Mouse (Mus musculus): ENCODE data around the gene Tmem219. TPM values are rescaled to one million over a fixed set of nuclear protein-coding genes. Genes with fewer than 3 reads are reported as not detected.

The Tmem219 gene
- polyA plus RNA-seq, 1 experiment: 30.7 TPM

- no peak overlapping the region for H3K27ac ChIP-seq (ENCODE audit: insufficient read depth, low read length)
- TF ChIP-seq POLR2A (IDR thresholded peaks at IDR 0.05; ENCODE audit: low read depth, low read length) (no peak), CTCF (IDR thresholded peaks at IDR 0.05; ENCODE audit: borderline replicate concordance, insufficient read depth, low read length) (no peak)
- H3K4me1 ChIP-seq (ENCODE audit: control insufficient read depth, insufficient read depth, low read length): no peaks in the 10 kb centered on the region
- H3K4me3 ChIP-seq (ENCODE audit: insufficient read depth, low read length): no peak overlapping the region
Measured at GRCm38 (mm10) chr7:126950647-126951615, 28.2 kb upstream of the Tmem219 start.

- H3K4me3 ChIP-seq (ENCODE audit: insufficient read depth, low read length): peak within 1 kb of the TSS; percentile 22; the same call in 1 of the 2 replicates
- no peak for TF ChIP-seq CTCF (IDR thresholded peaks at IDR 0.05; ENCODE audit: borderline replicate concordance, insufficient read depth, low read length)
- TF ChIP-seq POLR2A (IDR thresholded peaks at IDR 0.05; ENCODE audit: low read depth, low read length): no peak
- H3K27ac ChIP-seq (ENCODE audit: insufficient read depth, low read length): no peak within 1 kb of the TSS
- no peaks in the 10 kb centered on the region for H3K4me1 ChIP-seq (ENCODE audit: control insufficient read depth, insufficient read depth, low read length)
Measured at GRCm38 (mm10) chr7:126949793-126950646, 27.3 kb upstream of the Tmem219 start, which contains the start of gene Sez6l2. TSS of gene Sez6l2 (plus strand) at chr7:126950563.

GRCm38 (mm10) chr7:126949403-126949792 is 26.7 kb upstream of the Tmem219 start, which contains the start of gene Asphd1:
TSS of gene Asphd1 (minus strand) at chr7:126949582.
- TF ChIP-seq CTCF (IDR thresholded peaks at IDR 0.05; ENCODE audit: borderline replicate concordance, insufficient read depth, low read length) (no peak), POLR2A (IDR thresholded peaks at IDR 0.05; ENCODE audit: low read depth, low read length) (no peak)
- Histone ChIP-seq H3K4me3 (ENCODE audit: insufficient read depth, low read length) (peak within 1 kb of the TSS; percentile 22; the same call in 1 of the 2 replicates), H3K4me1 (ENCODE audit: control insufficient read depth, insufficient read depth, low read length) (no peaks in the 10 kb centered on the region), H3K27ac (ENCODE audit: insufficient read depth, low read length) (no peak within 1 kb of the TSS)

GRCm38 (mm10) chr7:126948626-126949025 is 25.9 kb upstream of the Tmem219 start:
- H3K27ac ChIP-seq (ENCODE audit: insufficient read depth, low read length): no peak overlapping the region
- no peaks in the 10 kb centered on the region for H3K4me1 ChIP-seq (ENCODE audit: control insufficient read depth, insufficient read depth, low read length)
- H3K4me3 ChIP-seq (ENCODE audit: insufficient read depth, low read length): no peak overlapping the region
- TF ChIP-seq CTCF (IDR thresholded peaks at IDR 0.05; ENCODE audit: borderline replicate concordance, insufficient read depth, low read length): no peak
- no peak for TF ChIP-seq POLR2A (IDR thresholded peaks at IDR 0.05; ENCODE audit: low read depth, low read length)

GRCm38 (mm10) chr7:126946530-126946929 is 23.8 kb upstream of the Tmem219 start:
- H3K27ac ChIP-seq (ENCODE audit: insufficient read depth, low read length): no peak overlapping the region
- TF ChIP-seq POLR2A (IDR thresholded peaks at IDR 0.05; ENCODE audit: low read depth, low read length): no peak
- peak; percentile 79; the same call in 1 of the 2 replicates for TF ChIP-seq CTCF (IDR thresholded peaks at IDR 0.05; ENCODE audit: borderline replicate concordance, insufficient read depth, low read length)
- no peak overlapping the region for H3K4me3 ChIP-seq (ENCODE audit: insufficient read depth, low read length)
- H3K4me1 ChIP-seq (ENCODE audit: control insufficient read depth, insufficient read depth, low read length): no peaks in the 10 kb centered on the region

GRCm38 (mm10) chr7:126941801-126942200 is 19.1 kb upstream of the Tmem219 start:
- Histone ChIP-seq H3K27ac (ENCODE audit: insufficient read depth, low read length) (no peak overlapping the region), H3K4me3 (ENCODE audit: insufficient read depth, low read length) (no peak overlapping the region), H3K4me1 (ENCODE audit: control insufficient read depth, insufficient read depth, low read length) (no peaks in the 10 kb centered on the region)
- TF ChIP-seq CTCF (IDR thresholded peaks at IDR 0.05; ENCODE audit: borderline replicate concordance, insufficient read depth, low read length) (no peak), POLR2A (IDR thresholded peaks at IDR 0.05; ENCODE audit: low read depth, low read length) (no peak)

GRCm38 (mm10) chr7:126941171-126941570 is 18.5 kb upstream of the Tmem219 start:
- no peak for TF ChIP-seq POLR2A (IDR thresholded peaks at IDR 0.05; ENCODE audit: low read depth, low read length)
- no peak for TF ChIP-seq CTCF (IDR thresholded peaks at IDR 0.05; ENCODE audit: borderline replicate concordance, insufficient read depth, low read length)
- H3K4me3 ChIP-seq (ENCODE audit: insufficient read depth, low read length): no peak overlapping the region
- no peaks in the 10 kb centered on the region for H3K4me1 ChIP-seq (ENCODE audit: control insufficient read depth, insufficient read depth, low read length)
- H3K27ac ChIP-seq (ENCODE audit: insufficient read depth, low read length): no peak overlapping the region

GRCm38 (mm10) chr7:126932652-126933051 is 9.9 kb upstream of the Tmem219 start:
- no peak overlapping the region for H3K27ac ChIP-seq (ENCODE audit: insufficient read depth, low read length)
- TF ChIP-seq CTCF (IDR thresholded peaks at IDR 0.05; ENCODE audit: borderline replicate concordance, insufficient read depth, low read length) (no peak), POLR2A (IDR thresholded peaks at IDR 0.05; ENCODE audit: low read depth, low read length) (no peak)
- no peaks in the 10 kb centered on the region for H3K4me1 ChIP-seq (ENCODE audit: control insufficient read depth, insufficient read depth, low read length)
- no peak overlapping the region for H3K4me3 ChIP-seq (ENCODE audit: insufficient read depth, low read length)

GRCm38 (mm10) chr7:126929046-126929445 is 6.3 kb upstream of the Tmem219 start:
- Histone ChIP-seq H3K4me3 (ENCODE audit: insufficient read depth, low read length) (peak overlapping the region; percentile 67), H3K27ac (ENCODE audit: insufficient read depth, low read length) (0 out of 2 replicates have a peak overlapping the region, but pooled peaks have one; percentile 3)

More at GRCm38 (mm10) chr7:126929046-126929445, 6.3 kb upstream of the Tmem219 start:
- TF ChIP-seq CTCF (IDR thresholded peaks at IDR 0.05; ENCODE audit: borderline replicate concordance, insufficient read depth, low read length) (no peak), POLR2A (IDR thresholded peaks at IDR 0.05; ENCODE audit: low read depth, low read length) (peak; percentile 2; the same call in 1 of the 2 replicates)
- H3K4me1 ChIP-seq (ENCODE audit: control insufficient read depth, insufficient read depth, low read length): no peaks in the 10 kb centered on the region
